Mouse (Mus musculus): Measurements from ENCODE around the gene Prrxl1.

DNA sequence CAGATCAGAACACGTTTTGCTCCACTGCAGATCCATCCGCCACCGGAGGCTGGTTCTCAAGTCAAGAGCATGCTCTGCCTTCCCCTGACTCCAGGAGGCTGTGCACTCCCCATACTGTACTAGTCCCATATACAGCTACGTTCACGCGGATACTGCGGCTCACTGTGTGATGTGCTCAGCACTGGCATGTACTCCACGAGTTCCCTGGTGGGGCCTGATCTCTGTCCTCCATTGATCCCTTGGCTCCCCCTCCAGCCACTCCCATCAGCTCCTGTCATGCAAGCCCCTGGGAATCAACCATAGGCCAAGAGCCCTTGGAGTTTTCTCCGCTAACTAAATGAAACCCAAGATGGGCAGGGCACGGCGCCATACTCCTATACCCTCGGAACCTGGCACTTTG lies 83.3 kb downstream of the Prrxl1 start:
- TF ChIP-seq POLR2AphosphoS2 (IDR thresholded peaks at IDR 0.05; ENCODE audit: insufficient read length, low read depth): no peak
- no peak for TF ChIP-seq USF1 (IDR thresholded peaks at IDR 0.05; ENCODE audit: low read depth)
- no peak for TF ChIP-seq MYOD1 (IDR thresholded peaks at IDR 0.05; ENCODE audit: control insufficient read depth in 1 of 3, insufficient read length in 2 of 3, low read depth in 2 of 3)
- TF ChIP-seq POLR2A (IDR thresholded peaks at IDR 0.05; ENCODE audit: insufficient read length, low read depth): no peak
- TF ChIP-seq CEBPB (IDR thresholded peaks at IDR 0.05; ENCODE audit: insufficient read depth, poor library complexity, severe bottlenecking): no peak
- no peak for TF ChIP-seq MYOG (IDR thresholded peaks at IDR 0.05; ENCODE audit: control insufficient read depth in 1 of 3, insufficient read depth in 1 of 3, insufficient read length in 2 of 3, low read depth in 2 of 3)
- TF ChIP-seq TCF3 (IDR thresholded peaks at IDR 0.05; ENCODE audit: insufficient read length, low read depth): no peak
- no peak for TF ChIP-seq MAX (IDR thresholded peaks at IDR 0.05; ENCODE audit: low read depth)
- TF ChIP-seq TCF12 (IDR thresholded peaks at IDR 0.05; ENCODE audit: insufficient read depth, poor library complexity, severe bottlenecking): no peak
- TF ChIP-seq E2F4 (IDR thresholded peaks at IDR 0.05; ENCODE audit: insufficient read depth): no peak
